Mouse (Mus musculus) forebrain, embryonic 13.5 days (tissue): ENCODE data around the gene Ythdf2. TPM values are rescaled to one million over a fixed set of nuclear protein-coding genes. Genes with fewer than 3 reads are reported as not detected.

Experiments used
- ATAC-seq: fragments of 200-750 bp; cut with Nextera tagmentation; 2 replicates; pipeline ENCODE4 v1.8.0; 2017
- H3K27ac ChIP-seq: fragments of 300-500 bp; sonication (generic); 2 replicates; pipeline ENCODE4 v1.5.1; 2015; ENCODE audit warnings: inconsistent platforms, mild to moderate bottlenecking, moderate library complexity
- H3K27me3 ChIP-seq: fragments of 300-500 bp; sonication (generic); 2 replicates; pipeline ENCODE4 v1.6.1; 2015; ENCODE audit warnings: mild to moderate bottlenecking, inconsistent platforms
- H3K36me3 ChIP-seq: fragments of 300-500 bp; sonication (generic); 2 replicates; pipeline ENCODE4 v1.6.1; 2015; ENCODE audit warnings: mild to moderate bottlenecking, inconsistent platforms; ENCODE audit not compliant: poor library complexity, severe bottlenecking
- H3K4me1 ChIP-seq: fragments of 300-500 bp; sonication (generic); 2 replicates; pipeline ENCODE4 v1.6.1; 2015; ENCODE audit warnings: inconsistent platforms
- H3K4me2 ChIP-seq: fragments of 300-500 bp; sonication (generic); 2 replicates; pipeline ENCODE4 v1.6.1; 2015; ENCODE audit warnings: inconsistent platforms, mild to moderate bottlenecking, moderate library complexity
- H3K4me3 ChIP-seq: fragments of 300-500 bp; sonication (generic); 2 replicates; pipeline ENCODE4 v1.5.1; 2015; ENCODE audit warnings: mild to moderate bottlenecking, inconsistent platforms
- H3K9ac ChIP-seq: fragments of 300-500 bp; sonication (generic); 2 replicates; pipeline ENCODE4 v1.6.1; 2015; ENCODE audit warnings: mild to moderate bottlenecking, inconsistent platforms
- H3K9me3 ChIP-seq: fragments of 300-500 bp; sonication (generic); replicated peaks from 2 replicates; pipeline ENCODE4 v1.6.1; 2016; ENCODE audit warnings: inconsistent platforms
- WGBS: fragments of 180-500 bp; shearing (Covaris S2); methylation state at CpG from one replicate; pipeline ENCODE4 v1.1.7; 2015; 5-methylcytosine and 5-hydroxymethylcytosine counted together
- microRNA-seq: library from miRNA; unstranded; fragments of <30 nt; microRNA quantifications from one replicate; pipeline ENCODE4, GENCODE M21; 2016
- polyA plus RNA-seq: library from polyadenylated mRNA; unstranded; fragments of >200 nt; fragmentation: Nextera tagmentation; extraction: Ambion mirVana; gene quantifications from 2 replicates; pipeline ENCODE4 v1.2.1, GENCODE M21; 2015

Ythdf2 gene
- polyA plus RNA-seq, 1 experiment from 2014 or later: 154 TPM

- ATAC-seq: no peak
- H3K9ac ChIP-seq: no peak overlapping the region
- H3K4me3 ChIP-seq: no peak overlapping the region
- H3K27me3 ChIP-seq: peaks cover 35% of the 10 kb centered on the region
- H3K9me3 ChIP-seq: no peaks in the 10 kb centered on the region
- H3K4me1 ChIP-seq: no peaks in the 10 kb centered on the region
- no peaks in the 10 kb centered on the region for H3K36me3 ChIP-seq
- WGBS: 92% methylated on average over 2 of the region's 2 CpGs
- no peak overlapping the region for H3K4me2 ChIP-seq
- no peak overlapping the region for H3K27ac ChIP-seq
Measured at GRCm38 (mm10) chr4:132138640-132139039, 73.5 kb downstream of the Ythdf2 start.

- Histone ChIP-seq H3K9me3 (no peaks in the 10 kb centered on the region), H3K36me3 (no peaks in the 10 kb centered on the region), H3K4me3 (no peak overlapping the region), H3K27me3 (peaks cover 18% of the 10 kb centered on the region), H3K4me1 (peaks cover 5% of the 10 kb centered on the region), H3K4me2 (no peak overlapping the region), H3K9ac (no peak overlapping the region), H3K27ac (no peak overlapping the region)
- ATAC-seq: no peak
- 84% methylated on average over 7 of the region's 7 CpGs for WGBS
Measured at GRCm38 (mm10) chr4:132137013-132137412, 75.1 kb downstream of the Ythdf2 start.

Small RNA genes within 50 kb of the gene (microRNA-seq; reads per million reads assigned to microRNA genes)
- gene Gm22033: not detected

Other genes starting within 250 kb of the Ythdf2 start
- not detected in 2 replicates for gene Gm10300, start 137.6 kb downstream of the Ythdf2 start, polyA plus RNA-seq
- gene Epb41, start 137.0 kb downstream of the Ythdf2 start, polyA plus RNA-seq: 75.0 and 84.1 TPM in 2 replicates
- 0.06 and 0.12 TPM in 2 replicates for gene Oprd1, start 67.8 kb downstream of the Ythdf2 start, polyA plus RNA-seq
- gene Gmeb1, start 49.3 kb upstream of the Ythdf2 start, polyA plus RNA-seq: 50.0 and 55.3 TPM in 2 replicates
- gene Taf12, start 62.1 kb upstream of the Ythdf2 start, polyA plus RNA-seq: 51.5 and 56.1 TPM in 2 replicates
- 0.23 and 0.64 TPM in 2 replicates for gene Rab42, start 91.1 kb upstream of the Ythdf2 start, polyA plus RNA-seq
- gene Trnau1ap, start 117.2 kb upstream of the Ythdf2 start, polyA plus RNA-seq: 87.8 and 96.4 TPM in 2 replicates
- gene Rcc1, start 141.3 kb upstream of the Ythdf2 start, polyA plus RNA-seq: 82.2 and 89.5 TPM in 2 replicates
- gene Phactr4, start 210.2 kb upstream of the Ythdf2 start, polyA plus RNA-seq: 17.5 and 18.7 TPM in 2 replicates